15 mouse cellular contexts compared by ENCODE assay signal in genomic region chr15:90971914-90972767, GRCm38 (mm10).
A peak's percentile ranks its signal among the peaks of the same experiment; 100 is the strongest.
DNase-seq lines count a peak whose midpoint lies in the region; ATAC-seq and TF ChIP-seq lines count a peak whose summit lies in the region.
"Had no signal": no experiment of that assay in that cellular context is flagged by ENCODE, and none has a peak within 500 bp of the region (broad histone marks: within the 10 kb centered on the region; RNA-seq: fewer than 3 reads in every experiment).

No protein-coding gene starts in this region.

- intact Hi-C loops in heart, postnatal 25 days (cut with DNase I): no loop called here

- TF ChIP-seq CTCF in kidney, adult 2 months (conservative IDR thresholded peaks at IDR 0.05; ENCODE audit: insufficient read depth, insufficient read length, low read depth, low read length): no peak

- no peak overlapping the region for H3K4me2 ChIP-seq in kidney, embryonic 15.5 days
- H3K4me2 ChIP-seq in embryonic facial prominence, embryonic 15.5 days (replicated peaks): no peak overlapping the region
- H3K4me2 ChIP-seq in hindbrain, embryonic 14.5 days (replicated peaks): no peak overlapping the region
- H3K4me2 ChIP-seq: lung, embryonic 14.5 days had no signal

- H3K4me3 ChIP-seq in kidney, embryonic 15.5 days (replicated peaks): no peak overlapping the region
- H3K4me3 ChIP-seq in kidney, adult 2 months (ENCODE audit: insufficient read depth, low read depth, low read length): no peak overlapping the region
- no peak overlapping the region for H3K4me3 ChIP-seq in embryonic facial prominence, embryonic 15.5 days (replicated peaks)
- H3K4me3 ChIP-seq in hindbrain, embryonic 14.5 days (replicated peaks; ENCODE audit: low read length): no peak overlapping the region
- H3K4me3 ChIP-seq: heart, adult 2 months had no signal

- H3K9me3 ChIP-seq in kidney, embryonic 15.5 days (replicated peaks): no peaks in the 10 kb centered on the region
- no peaks in the 10 kb centered on the region for H3K9me3 ChIP-seq in embryonic facial prominence, embryonic 15.5 days (replicated peaks)
- H3K9me3 ChIP-seq in hindbrain, embryonic 14.5 days (ENCODE audit: control insufficient read depth, low read length): no peaks in the 10 kb centered on the region

- no peak overlapping the region for H3K27ac ChIP-seq in kidney, embryonic 15.5 days
- H3K27ac ChIP-seq in kidney, adult 2 months (ENCODE audit: insufficient read depth, low read depth, low read length): no peak overlapping the region
- no peak overlapping the region for H3K27ac ChIP-seq in embryonic facial prominence, embryonic 15.5 days (replicated peaks)
- peak overlapping the region; percentile 9; the same call in 1 of the 2 replicates for H3K27ac ChIP-seq in hindbrain, embryonic 14.5 days
- H3K27ac ChIP-seq: heart, adult 2 months had no signal

- 36% methylated on average over 13 of the region's 13 CpGs for whole genome bisulfite sequencing in kidney, embryonic 15.5 days
- WGBS in kidney, adult 2 months: 51% methylated on average over 13 of the region's 13 CpGs
- WGBS in embryonic facial prominence, embryonic 15.5 days: 59% methylated on average over 13 of the region's 13 CpGs
- WGBS in hindbrain, embryonic 14.5 days: 22% methylated on average over 13 of the region's 13 CpGs

- peaks cover 39% of the 10 kb centered on the region for H3K36me3 ChIP-seq in kidney, embryonic 15.5 days
- H3K36me3 ChIP-seq in kidney, adult 2 months (ENCODE audit: control insufficient read depth, insufficient read depth, low read length): peaks cover 2% of the 10 kb centered on the region
- H3K36me3 ChIP-seq in embryonic facial prominence, embryonic 15.5 days: peaks cover 23% of the 10 kb centered on the region; the same call in 1 of the 2 replicates
- H3K36me3 ChIP-seq in hindbrain, embryonic 14.5 days (replicated peaks; ENCODE audit: control insufficient read depth, insufficient read depth): peaks cover 71% of the 10 kb centered on the region

- no peaks in the 10 kb centered on the region for H3K4me1 ChIP-seq in kidney, embryonic 15.5 days
- H3K4me1 ChIP-seq in kidney, adult 2 months (ENCODE audit: control insufficient read depth, insufficient read depth, low read length): no peaks in the 10 kb centered on the region
- no peaks in the 10 kb centered on the region for H3K4me1 ChIP-seq in embryonic facial prominence, embryonic 15.5 days
- peaks cover 5% of the 10 kb centered on the region; the same call in 1 of the 2 replicates for H3K4me1 ChIP-seq in hindbrain, embryonic 14.5 days (replicated peaks; ENCODE audit: control insufficient read depth, insufficient read depth, low read length)

- no peak overlapping the region for H3K9ac ChIP-seq in kidney, embryonic 15.5 days
- no peak overlapping the region for H3K9ac ChIP-seq in embryonic facial prominence, embryonic 15.5 days
- no peak overlapping the region for H3K9ac ChIP-seq in hindbrain, embryonic 14.5 days
- H3K9ac ChIP-seq: lung, embryonic 14.5 days had no signal

- peak; percentile 56; the same call in 1 of the 2 replicates for ATAC-seq in kidney, embryonic 15.5 days (replicated peaks; ENCODE audit: low FRiP score)
- peak; percentile 19; the same call in 1 of the 2 replicates for ATAC-seq in embryonic facial prominence, embryonic 15.5 days (ENCODE audit: insufficient number of reproducible peaks, low FRiP score, low TSS enrichment, low read depth)
- 0 out of 2 replicates have a peak, but pooled peaks have one; percentile 17 for ATAC-seq in hindbrain, embryonic 14.5 days (ENCODE audit: low FRiP score)
- no peak for ATAC-seq in erythroid progenitor cell, adult 5-6 weeks (replicated peaks; ENCODE audit: low FRiP score, poor library complexity, severe bottlenecking)

- TF ChIP-seq POLR2A in kidney, adult 2 months (IDR thresholded peaks at IDR 0.05; ENCODE audit: low read depth, low read length): no peak

- no peaks in the 10 kb centered on the region for H3K27me3 ChIP-seq in kidney, embryonic 15.5 days
- no peaks in the 10 kb centered on the region for H3K27me3 ChIP-seq in kidney, adult 2 months (replicated peaks; ENCODE audit: control insufficient read depth, insufficient read depth, low read length)
- no peaks in the 10 kb centered on the region for H3K27me3 ChIP-seq in embryonic facial prominence, embryonic 15.5 days
- H3K27me3 ChIP-seq in hindbrain, embryonic 14.5 days (ENCODE audit: control insufficient read depth, insufficient read depth, low read length): no peaks in the 10 kb centered on the region

- no peak for DNase-seq in kidney, adult 2 months
- peak; percentile 65 for DNase-seq in embryo, embryonic 10 days (ENCODE audit: low spot score)
- no peak for DNase-seq in hindbrain, embryonic 14.5 days (ENCODE audit: low spot score)
- DNase-seq in heart, postnatal 25 days (ENCODE audit: low spot score): no peak
- no peak for DNase-seq in frontal cortex, postnatal 36 days (ENCODE audit: low spot score in 2 of 2)
- DNase-seq: B cell, adult 2 months; cerebellum, adult 11 months; cerebellum, postnatal 25 days; heart, adult 2 months; kidney, postnatal 4 days; lung, embryonic 14.5 days; thymus, adult 2 months had no signal
